Mouse (Mus musculus): Measurements from ENCODE around the gene Rps29.

DNA sequence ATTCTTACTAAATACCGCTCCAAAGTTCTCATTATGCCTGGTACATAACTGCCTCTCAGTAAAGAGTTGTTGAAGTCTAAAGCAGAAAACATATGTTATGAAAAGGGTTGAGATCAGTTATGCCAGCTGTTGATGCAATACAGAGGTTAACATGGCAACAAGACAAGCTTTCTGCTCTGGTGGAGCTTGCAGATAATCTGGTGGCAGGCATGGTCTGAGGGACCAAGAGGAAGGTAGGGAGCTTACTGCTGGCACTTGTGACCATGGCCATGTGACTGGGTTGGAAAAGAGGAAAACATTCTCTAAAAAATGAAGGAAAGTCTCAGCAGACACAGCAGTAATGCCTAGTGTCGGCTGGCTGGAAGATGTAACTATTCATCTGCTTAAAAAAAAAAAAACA lies 12.3 kb upstream of the Rps29 start:
- TF ChIP-seq CTCF (IDR thresholded peaks at IDR 0.05; ENCODE audit: low read depth) (no peak), EP300 (IDR thresholded peaks at IDR 0.05; ENCODE audit: low read depth) (no peak)

Data from liver, postnatal 0 days (tissue).